Mouse (Mus musculus): ENCODE measurements at regions not wholly inside any gene's neighbourhood (a gene's known extent, or its start where the extent isn't known, plus 50 kb on each side); places are given as distances from the start of the nearest gene placed in this dataset.

- TF ChIP-seq CTCF (IDR thresholded peaks at IDR 0.05; ENCODE audit: low read depth, low read length) (no peak), POLR2A (IDR thresholded peaks at IDR 0.05; ENCODE audit: insufficient read depth, low read length) (no peak), EP300 (IDR thresholded peaks at IDR 0.05; ENCODE audit: insufficient read depth, low read depth, low read length) (no peak)
- no peaks in the 10 kb centered on the region for H3K4me1 ChIP-seq (ENCODE audit: control insufficient read depth, insufficient read depth, low read length)
- no peaks in the 10 kb centered on the region for H3K9me3 ChIP-seq (replicated peaks; ENCODE audit: control insufficient read depth, insufficient read depth, low read length, poor library complexity, severe bottlenecking)
Measured at GRCm38 (mm10) chr1:166942201-166942600, 59.0 kb upstream of the Fam78b start.

GRCm38 (mm10) chr1:166944540-166944939 lies 56.7 kb upstream of the Fam78b start:
- no peaks in the 10 kb centered on the region for H3K4me1 ChIP-seq (ENCODE audit: control insufficient read depth, insufficient read depth, low read length)
- TF ChIP-seq POLR2A (IDR thresholded peaks at IDR 0.05; ENCODE audit: insufficient read depth, low read length) = no peak
- TF ChIP-seq CTCF (IDR thresholded peaks at IDR 0.05; ENCODE audit: low read depth, low read length) = no peak
- no peak for TF ChIP-seq EP300 (IDR thresholded peaks at IDR 0.05; ENCODE audit: insufficient read depth, low read depth, low read length)
- no peaks in the 10 kb centered on the region for H3K36me3 ChIP-seq (ENCODE audit: control insufficient read depth, insufficient read depth, low read length, poor library complexity, severe bottlenecking)
- H3K27me3 ChIP-seq (ENCODE audit: control insufficient read depth, insufficient read depth, low read length, poor library complexity, severe bottlenecking) = no peaks in the 10 kb centered on the region
- no peak overlapping the region for H3K27ac ChIP-seq (ENCODE audit: insufficient read depth, low read length)
- H3K9ac ChIP-seq (ENCODE audit: low read depth, poor library complexity, severe bottlenecking) = no peak overlapping the region
- H3K9me3 ChIP-seq (replicated peaks; ENCODE audit: control insufficient read depth, insufficient read depth, low read length, poor library complexity, severe bottlenecking) = no peaks in the 10 kb centered on the region
- no peak overlapping the region for H3K4me3 ChIP-seq (ENCODE audit: low read depth, low read length)

More at GRCm38 (mm10) chr1:166942201-166942600, 59.0 kb upstream of the Fam78b start:
- Histone ChIP-seq H3K4me3 (ENCODE audit: low read depth, low read length) (no peak overlapping the region), H3K27me3 (ENCODE audit: control insufficient read depth, insufficient read depth, low read length, poor library complexity, severe bottlenecking) (no peaks in the 10 kb centered on the region), H3K36me3 (ENCODE audit: control insufficient read depth, insufficient read depth, low read length, poor library complexity, severe bottlenecking) (no peaks in the 10 kb centered on the region), H3K9ac (ENCODE audit: low read depth, poor library complexity, severe bottlenecking) (no peak overlapping the region), H3K27ac (ENCODE audit: insufficient read depth, low read length) (no peak overlapping the region)

GRCm38 (mm10) chr1:166947844-166948702 lies 53.1 kb upstream of the Fam78b start:
- H3K9me3 ChIP-seq (replicated peaks; ENCODE audit: control insufficient read depth, insufficient read depth, low read length, poor library complexity, severe bottlenecking) = no peaks in the 10 kb centered on the region
- H3K27me3 ChIP-seq (ENCODE audit: control insufficient read depth, insufficient read depth, low read length, poor library complexity, severe bottlenecking) = no peaks in the 10 kb centered on the region
- H3K4me3 ChIP-seq (ENCODE audit: low read depth, low read length) = no peak overlapping the region
- no peaks in the 10 kb centered on the region for H3K4me1 ChIP-seq (ENCODE audit: control insufficient read depth, insufficient read depth, low read length)
- no peaks in the 10 kb centered on the region for H3K36me3 ChIP-seq (ENCODE audit: control insufficient read depth, insufficient read depth, low read length, poor library complexity, severe bottlenecking)
- H3K9ac ChIP-seq (ENCODE audit: low read depth, poor library complexity, severe bottlenecking) = no peak overlapping the region
- H3K27ac ChIP-seq (ENCODE audit: insufficient read depth, low read length) = no peak overlapping the region
- TF ChIP-seq CTCF (IDR thresholded peaks at IDR 0.05; ENCODE audit: low read depth, low read length) = no peak
- TF ChIP-seq POLR2A (IDR thresholded peaks at IDR 0.05; ENCODE audit: insufficient read depth, low read length) = no peak
- TF ChIP-seq EP300 (IDR thresholded peaks at IDR 0.05; ENCODE audit: insufficient read depth, low read depth, low read length) = no peak

Data from ES-Bruce4 (cell line).